Mouse (Mus musculus) embryonic fibroblast, embryonic 13.5 days (primary cell): Measurements from ENCODE around the gene Itpr3. TPM values are rescaled to one million over a fixed set of nuclear protein-coding genes. Genes with fewer than 3 reads are reported as not detected.

ENCODE experiments used
- H3K27ac ChIP-seq: 2 replicates; pipeline ENCODE4 v1.5.1; 2012; ENCODE audit warnings: low read length, control low read depth, inconsistent platforms; ENCODE audit not compliant: insufficient read depth
- H3K4me1 ChIP-seq: 2 replicates; pipeline ENCODE4 v1.6.1; 2011; ENCODE audit warnings: low read length; ENCODE audit not compliant: control insufficient read depth, insufficient read depth
- H3K4me3 ChIP-seq: 2 replicates; pipeline ENCODE4 v1.5.1; 2011; ENCODE audit warnings: mild to moderate bottlenecking, control low read depth, low read length; ENCODE audit not compliant: insufficient read depth
- CTCF ChIP-seq: IDR thresholded peaks from 2 replicates; pipeline ENCODE4 v1.5.1; 2011; ENCODE audit warnings: mild to moderate bottlenecking, control low read depth, low read length, moderate library complexity, borderline replicate concordance; ENCODE audit not compliant: insufficient read depth
- POLR2A ChIP-seq: IDR thresholded peaks from 2 replicates; pipeline ENCODE4 v1.6.1; 2011; ENCODE audit warnings: low read depth, mild to moderate bottlenecking, control low read depth, low read length, moderate library complexity
- polyA plus RNA-seq: library from polyadenylated mRNA; stranded (reverse); fragments of >200 nt; gene quantifications from 2 replicates; pipeline ENCODE4 v1.2.4, GENCODE M21; 2011; ENCODE audit warnings: low read depth; ENCODE audit not compliant: missing spikeins, insufficient read length

The Itpr3 gene
- polyA plus RNA-seq, 1 experiment, result 15.7 TPM

- TF ChIP-seq POLR2A (no peak), CTCF (no peak)
- no peak overlapping the region for H3K27ac ChIP-seq
- H3K4me3 ChIP-seq, result no peak overlapping the region
- H3K4me1 ChIP-seq, result no peaks in the 10 kb centered on the region; the same call in 1 of the 2 replicates
Observed at GRCm38 (mm10) chr17:27121781-27122180, 64.7 kb downstream of the Itpr3 start.

- TF ChIP-seq CTCF, result no peak
- Histone ChIP-seq H3K27ac (no peak overlapping the region), H3K4me1 (no peaks in the 10 kb centered on the region; the same call in 1 of the 2 replicates)
Observed at GRCm38 (mm10) chr17:27122701-27123100, 65.6 kb downstream of the Itpr3 start.

DNA sequence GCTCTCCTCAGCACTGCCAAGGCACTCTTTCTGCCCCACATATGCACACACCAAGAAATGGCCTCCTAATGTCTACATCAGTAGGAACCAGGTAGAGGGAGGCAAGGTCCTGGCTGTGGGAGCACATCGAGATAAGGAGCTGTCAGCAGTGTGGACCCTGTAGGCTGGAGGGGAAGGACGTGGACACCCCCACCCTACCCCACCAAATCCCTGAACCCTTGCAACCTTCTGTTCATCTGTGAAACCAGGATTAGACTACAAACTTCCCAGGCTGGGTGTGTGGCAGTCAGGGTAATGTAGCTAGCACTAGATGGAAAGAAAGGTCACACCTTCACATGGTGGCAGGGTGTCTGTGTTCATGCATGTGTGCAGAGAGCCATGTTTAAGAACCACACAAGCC lies 66.0 kb downstream of the Itpr3 start:
- no peak overlapping the region for H3K4me3 ChIP-seq
- no peaks in the 10 kb centered on the region; the same call in 1 of the 2 replicates for H3K4me1 ChIP-seq
- TF ChIP-seq CTCF (no peak), POLR2A (no peak)
- no peak overlapping the region for H3K27ac ChIP-seq

More at GRCm38 (mm10) chr17:27122701-27123100, 65.6 kb downstream of the Itpr3 start:
- no peak overlapping the region for H3K4me3 ChIP-seq

DNA sequence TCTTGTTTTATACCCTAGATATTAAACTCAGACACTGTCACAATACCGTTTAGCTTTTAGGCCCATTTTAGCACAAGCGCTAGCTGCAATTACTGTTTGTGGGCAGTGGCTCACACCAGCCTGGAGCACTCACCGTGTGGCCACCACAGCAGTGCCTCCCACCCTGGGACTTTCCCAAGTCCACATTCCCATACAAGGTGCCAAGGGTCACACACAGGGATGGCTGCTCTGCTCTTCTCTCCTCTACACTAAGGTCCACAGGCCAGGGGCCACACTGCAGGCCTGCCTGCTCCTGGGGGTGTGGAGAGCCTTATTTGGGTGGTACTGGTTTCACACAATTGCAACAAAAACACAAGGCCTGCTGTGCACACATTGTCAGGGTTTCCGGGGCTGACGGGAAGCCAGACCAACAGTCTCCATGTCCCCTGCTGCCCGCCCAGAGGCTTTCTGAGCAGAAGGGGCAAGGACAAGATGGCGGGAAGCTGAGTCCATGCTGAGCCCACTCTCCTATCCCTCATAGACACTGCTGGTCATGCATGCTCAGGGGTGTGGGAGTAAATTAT lies 66.8 kb downstream of the Itpr3 start:
- Histone ChIP-seq H3K27ac (no peak overlapping the region), H3K4me3 (no peak overlapping the region), H3K4me1 (no peaks in the 10 kb centered on the region; the same call in 1 of the 2 replicates)
- no peak for TF ChIP-seq POLR2A

- H3K4me3 ChIP-seq, result no peak overlapping the region
- TF ChIP-seq POLR2A (no peak), CTCF (peak; percentile 84)
- H3K4me1 ChIP-seq, result no peaks in the 10 kb centered on the region; the same call in 1 of the 2 replicates
- no peak overlapping the region for H3K27ac ChIP-seq
Observed at GRCm38 (mm10) chr17:27125185-27125584, 68.1 kb downstream of the Itpr3 start.

DNA sequence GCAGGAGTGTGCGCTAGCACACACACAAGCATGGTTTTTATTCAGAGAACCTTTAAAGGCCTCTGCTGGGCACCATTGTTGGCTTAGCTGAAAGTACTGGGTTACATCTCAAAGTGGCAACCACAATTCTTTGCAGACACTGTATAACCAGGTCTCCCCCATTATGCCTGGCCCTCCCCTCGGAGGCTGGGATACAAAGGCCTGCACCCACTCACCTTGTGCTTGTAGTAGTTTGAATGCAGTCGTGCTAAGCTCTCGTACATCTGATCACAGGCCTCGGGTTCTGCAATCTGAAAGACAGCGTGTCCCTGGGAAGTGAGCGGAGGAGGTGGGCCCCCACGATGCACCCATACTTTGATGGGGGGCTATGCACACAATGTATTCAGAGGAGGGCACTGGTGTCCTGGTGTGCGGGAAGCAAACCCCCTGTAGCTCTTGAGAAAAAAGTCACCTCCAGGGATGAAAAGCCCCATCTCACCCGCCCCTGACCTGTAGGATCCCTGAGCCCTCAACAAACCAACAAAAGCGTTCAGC lies 68.6 kb downstream of the Itpr3 start:
- TF ChIP-seq POLR2A, result no peak
- TF ChIP-seq CTCF, result no peak
- Histone ChIP-seq H3K4me1 (no peaks in the 10 kb centered on the region; the same call in 1 of the 2 replicates), H3K27ac (no peak overlapping the region), H3K4me3 (no peak overlapping the region)

DNA sequence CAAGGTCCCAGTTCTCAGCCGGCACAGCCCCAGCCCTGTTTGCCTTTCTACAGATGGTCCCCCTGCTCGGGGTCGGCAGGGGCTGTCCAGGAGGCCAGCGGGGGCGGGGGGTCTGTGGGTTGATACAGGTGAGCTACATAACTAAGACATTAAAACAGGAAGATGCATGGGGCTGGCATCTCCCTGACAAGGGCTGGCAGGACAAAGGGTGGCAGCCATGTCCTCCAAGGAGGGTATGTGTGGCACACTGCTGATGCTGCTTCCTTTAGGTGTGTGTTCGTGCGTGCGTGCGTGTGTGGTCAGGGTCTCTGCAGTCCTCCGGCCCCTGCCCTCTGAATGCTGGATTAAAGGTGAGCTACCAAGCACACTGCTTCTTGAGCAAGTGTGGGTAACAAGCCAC lies 69.9 kb downstream of the Itpr3 start:
- Histone ChIP-seq H3K4me3 (no peak overlapping the region), H3K4me1 (peaks cover 7% of the 10 kb centered on the region), H3K27ac (no peak overlapping the region)
- no peak for TF ChIP-seq POLR2A
- no peak for TF ChIP-seq CTCF

DNA sequence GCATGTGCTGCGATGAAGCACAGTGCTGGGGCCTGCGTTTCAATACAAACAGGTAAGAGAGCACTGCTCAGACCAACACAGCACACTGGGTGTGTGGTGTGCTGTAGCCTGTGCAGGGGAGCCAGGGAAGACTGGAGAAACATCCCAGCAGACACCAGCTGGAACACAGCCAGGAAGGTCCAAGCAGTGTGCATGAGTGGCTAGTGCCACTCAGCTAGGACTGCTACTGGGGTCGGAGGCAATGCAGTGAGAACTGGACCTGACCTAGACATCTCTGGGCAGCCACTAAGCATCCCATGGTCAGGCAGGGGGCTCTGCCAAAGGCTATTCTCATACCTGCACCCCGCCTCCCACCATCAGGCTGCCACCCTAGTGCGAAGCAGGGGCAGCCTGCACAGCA lies 71.1 kb downstream of the Itpr3 start:
- Histone ChIP-seq H3K4me3 (no peak overlapping the region), H3K27ac (no peak overlapping the region), H3K4me1 (peaks cover 7% of the 10 kb centered on the region)
- TF ChIP-seq CTCF (no peak), POLR2A (no peak)

DNA sequence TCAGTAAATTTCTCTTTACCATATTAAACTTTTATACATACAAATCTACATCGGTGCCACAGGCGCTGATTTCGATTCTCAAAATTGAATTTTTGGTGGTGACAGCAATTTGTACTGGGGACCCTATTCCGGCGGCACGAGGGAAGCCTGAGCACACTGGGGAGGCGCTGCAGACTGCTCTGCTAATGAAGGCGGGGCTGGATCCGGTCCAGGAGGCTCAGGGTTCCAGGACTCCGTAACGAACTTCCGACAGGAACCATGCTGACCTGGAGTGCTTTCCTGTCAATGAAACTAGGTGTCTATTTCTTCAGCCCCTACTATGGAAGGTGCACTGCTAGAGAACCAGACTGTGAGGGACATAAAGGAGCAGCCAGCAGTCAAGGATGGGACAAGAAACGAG lies 72.2 kb downstream of the Itpr3 start:
- no peak overlapping the region for H3K27ac ChIP-seq
- no peak overlapping the region for H3K4me3 ChIP-seq
- H3K4me1 ChIP-seq, result peaks cover 7% of the 10 kb centered on the region
- TF ChIP-seq CTCF (no peak), POLR2A (no peak)

DNA sequence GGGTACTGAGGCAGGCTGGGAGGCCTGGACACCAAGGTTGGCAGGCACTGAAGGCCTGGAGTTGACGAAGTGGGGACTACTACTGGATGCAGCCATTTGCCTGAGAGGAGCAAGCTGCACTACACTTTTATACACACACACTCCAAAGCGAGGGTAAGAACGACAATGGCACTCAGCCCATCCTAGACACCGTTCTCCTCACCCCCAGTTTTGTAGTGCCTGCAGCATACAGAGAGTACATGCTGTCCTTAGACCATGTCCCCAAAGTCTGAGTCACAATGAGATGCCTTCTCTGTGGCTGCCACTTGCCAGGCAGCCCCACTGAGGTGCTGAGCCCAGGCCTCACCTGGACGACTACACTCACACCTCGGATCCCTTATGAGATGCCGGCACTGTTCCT lies 72.7 kb downstream of the Itpr3 start:
- peaks cover 9% of the 10 kb centered on the region for H3K4me1 ChIP-seq
- no peak for TF ChIP-seq CTCF
- no peak for TF ChIP-seq POLR2A
- H3K4me3 ChIP-seq, result no peak overlapping the region
- H3K27ac ChIP-seq, result no peak overlapping the region
